ENCODE assay signal across 8 mouse cellular contexts in the genomic region with DNA sequence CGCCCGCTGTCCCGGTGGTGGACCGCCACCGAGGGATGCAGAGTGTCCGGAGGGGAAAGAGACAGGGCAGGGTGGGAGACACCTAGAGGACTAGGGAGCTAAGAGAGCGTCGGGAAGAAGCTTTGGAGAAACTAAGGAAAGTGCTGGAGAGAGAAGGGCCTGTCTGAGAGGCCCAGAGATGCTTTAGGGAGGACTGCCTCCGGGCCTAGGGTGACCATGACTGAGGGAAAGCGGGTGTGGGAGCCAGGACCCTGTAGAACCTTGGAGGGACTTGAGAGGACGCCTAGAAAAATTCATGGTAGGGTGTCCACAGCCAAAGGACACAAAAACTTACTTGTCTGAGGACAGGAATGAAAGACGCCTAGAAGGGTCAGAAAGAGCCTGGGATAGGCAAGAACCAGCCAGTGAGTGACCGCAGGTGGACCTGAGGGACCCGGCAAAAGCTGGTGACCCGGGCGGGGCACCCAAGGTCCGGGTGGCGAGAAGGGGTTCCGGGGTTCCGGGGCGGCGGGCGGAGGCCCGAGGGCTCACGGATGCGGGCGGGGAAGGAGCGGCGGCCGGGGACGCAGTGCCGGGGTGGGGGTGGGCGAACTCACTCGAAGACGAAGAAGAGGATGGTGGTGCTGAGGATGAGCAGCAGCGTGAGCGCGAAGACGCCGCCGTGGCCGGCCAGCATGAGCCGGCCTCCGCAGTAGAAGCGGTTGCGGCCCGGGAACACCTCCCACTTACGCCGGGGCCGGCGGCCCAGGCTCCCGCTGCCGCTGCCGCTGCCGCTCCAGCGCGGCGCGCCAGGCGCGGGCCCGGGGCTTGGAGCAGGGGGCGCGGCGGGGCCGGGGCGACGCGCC. TPM values are rescaled to one million over a fixed set of nuclear protein-coding genes. Genes with fewer than 3 reads are reported as not detected.
DNase-seq lines count a peak whose midpoint lies in the region; ATAC-seq and TF ChIP-seq lines count a peak whose summit lies in the region.

No protein-coding gene starts in this region.

- no peak for TF ChIP-seq POLR2A in heart, adult 2 months (IDR thresholded peaks at IDR 0.05; ENCODE audit: insufficient read depth, low read depth, low read length)
- no peak for TF ChIP-seq POLR2A in bone marrow macrophage, adult 2 months (IDR thresholded peaks at IDR 0.05; ENCODE audit: borderline replicate concordance, low read depth, low read length)

- H3K4me3 ChIP-seq in heart, adult 2 months = peak overlapping the region; percentile 64
- peak overlapping the region; percentile 68 for H3K4me3 ChIP-seq in bone marrow macrophage, adult 2 months (ENCODE audit: insufficient read depth, low read length)
- peak overlapping the region; percentile 70 for H3K4me3 ChIP-seq in heart, embryonic 11.5 days (ENCODE audit: low read depth, low read length)
- H3K4me3 ChIP-seq in midbrain, postnatal 0 days (ENCODE audit: low read depth, low read length) = peak overlapping the region; percentile 85

- no peak for TF ChIP-seq EP300 in heart, adult 2 months (IDR thresholded peaks at IDR 0.05; ENCODE audit: insufficient read depth, low read depth, low read length)

- peak overlapping the region; percentile 82 for H3K27ac ChIP-seq in heart, adult 2 months
- no peak overlapping the region for H3K27ac ChIP-seq in bone marrow macrophage, adult 2 months (ENCODE audit: insufficient read depth, low read depth, low read length)
- H3K27ac ChIP-seq in heart, embryonic 11.5 days (ENCODE audit: low read depth, low read length) = no peak overlapping the region
- H3K27ac ChIP-seq in midbrain, postnatal 0 days (ENCODE audit: low read depth, low read length) = peak overlapping the region; percentile 87

- H3K4me2 ChIP-seq in heart, embryonic 11.5 days = peak overlapping the region; percentile 94
- H3K4me2 ChIP-seq in midbrain, postnatal 0 days (ENCODE audit: low read depth, low read length, poor library complexity, severe bottlenecking) = peak overlapping the region; percentile 92

- no peaks in the 10 kb centered on the region for H3K9me3 ChIP-seq in heart, embryonic 11.5 days (replicated peaks; ENCODE audit: control insufficient read depth, low read length)
- H3K9me3 ChIP-seq in midbrain, postnatal 0 days (ENCODE audit: low read length) = no peaks in the 10 kb centered on the region

- DNase-seq in heart, adult 2 months = peak in 1 of 2 experiments; percentile 79
- no peak for DNase-seq in heart, postnatal 25 days (ENCODE audit: low spot score)
- peak; percentile 61 for DNase-seq in CD4-positive helper T cell, adult 2 months (ENCODE audit: low read depth, low spot score)
- peak; percentile 31 to 69 for DNase-seq in kidney, postnatal 25 days
- peak; percentile 41 for DNase-seq in midbrain, postnatal 0 days (ENCODE audit: low spot score)

- WGBS in heart, adult 2 months = 7% methylated on average over 66 of the region's 69 CpGs
- WGBS in heart, embryonic 11.5 days (ENCODE audit: insufficient replicate concordance) = 3% methylated on average over 45 of the region's 69 CpGs
- under 1% methylated on average over 46 of the region's 69 CpGs for WGBS in midbrain, postnatal 0 days

- no peak for ATAC-seq in heart, embryonic 11.5 days (replicated peaks; ENCODE audit: insufficient number of reproducible peaks, low FRiP score, low TSS enrichment)
- peak; percentile 64 for ATAC-seq in midbrain, postnatal 0 days (ENCODE audit: low FRiP score)
- ATAC-seq in megakaryocyte progenitor cell, adult 5-6 weeks (replicated peaks; ENCODE audit: poor library complexity) = no peak

- peaks cover 11% of the 10 kb centered on the region for H3K4me1 ChIP-seq in heart, adult 2 months (ENCODE audit: control insufficient read depth, insufficient read depth, low read length)
- peaks cover 21% of the 10 kb centered on the region for H3K4me1 ChIP-seq in bone marrow macrophage, adult 2 months (ENCODE audit: control insufficient read depth, insufficient read depth, low read length)
- H3K4me1 ChIP-seq in heart, embryonic 11.5 days (ENCODE audit: control insufficient read depth, insufficient read depth, low read length) = peaks cover 10% of the 10 kb centered on the region; the same call in 1 of the 2 replicates
- peaks cover 14% of the 10 kb centered on the region for H3K4me1 ChIP-seq in midbrain, postnatal 0 days (ENCODE audit: insufficient read depth, low read length)

- intact Hi-C loops in heart, adult 2 months (cut with DNase I) = loop anchor here (2.0 to 5.0 kb wide), 2 partner anchors 18 to 35 kb away; partner anchors contain the start of gene Zdhhc18
- intact Hi-C loops in heart, postnatal 25 days (cut with DNase I) = no loop called here

- TF ChIP-seq CTCF in heart, adult 2 months (IDR thresholded peaks at IDR 0.05) = no peak
- no peak for TF ChIP-seq CTCF in bone marrow macrophage, adult 2 months (IDR thresholded peaks at IDR 0.05; ENCODE audit: low read depth, low read length)
- no peak for TF ChIP-seq CTCF in midbrain, postnatal 0 days (IDR thresholded peaks at IDR 0.05)

- no peaks in the 10 kb centered on the region for H3K27me3 ChIP-seq in heart, adult 2 months (ENCODE audit: control insufficient read depth, insufficient read depth, low read length)
- H3K27me3 ChIP-seq in heart, embryonic 11.5 days (ENCODE audit: control insufficient read depth, insufficient read depth, low read length) = no peaks in the 10 kb centered on the region
- no peaks in the 10 kb centered on the region for H3K27me3 ChIP-seq in midbrain, postnatal 0 days (ENCODE audit: insufficient read depth, low read length)

- H3K36me3 ChIP-seq in heart, adult 2 months (ENCODE audit: control insufficient read depth, insufficient read depth, low read length) = no peaks in the 10 kb centered on the region
- no peaks in the 10 kb centered on the region for H3K36me3 ChIP-seq in heart, embryonic 11.5 days (ENCODE audit: control insufficient read depth, insufficient read depth, low read length)
- H3K36me3 ChIP-seq in midbrain, postnatal 0 days (ENCODE audit: insufficient read depth, low read length) = no peaks in the 10 kb centered on the region

- H3K9ac ChIP-seq in heart, adult 2 months (ENCODE audit: low read depth, low read length) = peak overlapping the region; percentile 77
- H3K9ac ChIP-seq in heart, embryonic 11.5 days (ENCODE audit: low read depth, low read length) = peak overlapping the region; percentile 80
- peak overlapping the region; percentile 92 for H3K9ac ChIP-seq in midbrain, postnatal 0 days (replicated peaks; ENCODE audit: low read length, poor library complexity, severe bottlenecking)

- H3K79me2 ChIP-seq in heart, adult 2 months (replicated peaks; ENCODE audit: control insufficient read depth, insufficient read depth, low read length) = peaks cover 3% of the 10 kb centered on the region

RNA-seq across cellular contexts. Expression of gene Zdhhc18, which starts 17.2 kb away (rescaled TPM):
- 10 to 100 TPM; 21.3 to 27.7 TPM for total RNA-seq in heart, adult 2 months (2021)
- polyA plus RNA-seq in heart, adult 2 months (2012; rRNA removed) = 37.3 and 40.1 TPM in 2 replicates
- total RNA-seq in heart, postnatal 25 days (2021) = 10 to 100 TPM; 18.7 to 20.1 TPM
- 19.4 and 27.4 TPM in 2 replicates for polyA plus RNA-seq in bone marrow macrophage, adult 2 months (2012; ENCODE audit: insufficient read depth, insufficient read length, missing spikeins)
- polyA plus RNA-seq in heart, embryonic 11.5 days (2014; fragmentation: Nextera tagmentation; extraction: Ambion mirVana) = 1.5 and 2.5 TPM in 2 replicates
- 19.2 and 26.7 TPM in 2 replicates for total RNA-seq in midbrain, postnatal 0 days (2014; rRNA removed)
- 5.9 and 7.3 TPM in 2 replicates for polyA plus RNA-seq in midbrain, postnatal 0 days (2015; fragmentation: Nextera tagmentation; extraction: Ambion mirVana)
- 16.2 and 27.0 TPM in 2 replicates for total RNA-seq in megakaryocyte progenitor cell, adult 5-6 weeks (2015)
- total RNA-seq in megakaryocyte progenitor cell, adult 5-6 weeks (2017) = 7.8 and 11.5 TPM in 2 replicates

RNA-seq across cellular contexts. Expression of gene Sfn, which starts 30.7 kb away (rescaled TPM):
- total RNA-seq in heart, adult 2 months (2021) = 1 to 10 TPM; 1.2 TPM
- 1.4 and 2.0 TPM in 2 replicates for polyA plus RNA-seq in heart, adult 2 months (2012; rRNA removed)
- 1 to 10 TPM; 1.5 TPM for total RNA-seq in heart, postnatal 25 days (2021)
- 2.5 and 3.3 TPM in 2 replicates for polyA plus RNA-seq in bone marrow macrophage, adult 2 months (2012; ENCODE audit: insufficient read depth, insufficient read length, missing spikeins)
- polyA plus RNA-seq in heart, embryonic 11.5 days (2014; fragmentation: Nextera tagmentation; extraction: Ambion mirVana) = 1.7 and 3.0 TPM in 2 replicates
- 2.0 and 3.6 TPM in 2 replicates for total RNA-seq in midbrain, postnatal 0 days (2014; rRNA removed)
- 0.67 and 0.86 TPM in 2 replicates for polyA plus RNA-seq in midbrain, postnatal 0 days (2015; fragmentation: Nextera tagmentation; extraction: Ambion mirVana)
- total RNA-seq in megakaryocyte progenitor cell, adult 5-6 weeks (2015) = 3.6 and 3.7 TPM in 2 replicates
- 2.9 and 4.7 TPM in 2 replicates for total RNA-seq in megakaryocyte progenitor cell, adult 5-6 weeks (2017)

RNA-seq across cellular contexts. Expression of gene Pigv, which starts 39.7 kb away (rescaled TPM):
- 10 to 100 TPM; 11.7 to 12.1 TPM for total RNA-seq in heart, adult 2 months (2021)
- polyA plus RNA-seq in heart, adult 2 months (2012; rRNA removed) = 9.5 and 11.7 TPM in 2 replicates
- 10 to 100 TPM; 10.6 to 11.2 TPM for total RNA-seq in heart, postnatal 25 days (2021)
- 15.5 and 16.6 TPM in 2 replicates for polyA plus RNA-seq in bone marrow macrophage, adult 2 months (2012; ENCODE audit: insufficient read depth, insufficient read length, missing spikeins)
- polyA plus RNA-seq in heart, embryonic 11.5 days (2014; fragmentation: Nextera tagmentation; extraction: Ambion mirVana) = 11.4 and 13.9 TPM in 2 replicates
- 8.9 and 15.9 TPM in 2 replicates for total RNA-seq in midbrain, postnatal 0 days (2014; rRNA removed)
- 13.5 and 14.8 TPM in 2 replicates for polyA plus RNA-seq in midbrain, postnatal 0 days (2015; fragmentation: Nextera tagmentation; extraction: Ambion mirVana)
- total RNA-seq in megakaryocyte progenitor cell, adult 5-6 weeks (2015) = 5.1 and 8.5 TPM in 2 replicates
- 5.0 and 5.2 TPM in 2 replicates for total RNA-seq in megakaryocyte progenitor cell, adult 5-6 weeks (2017)

RNA-seq across cellular contexts. Expression of gene Gpn2, which starts 48.5 kb away (rescaled TPM):
- total RNA-seq in heart, adult 2 months (2021) = 1 to 10 TPM; 6.8 to 7.3 TPM
- 12.1 and 17.7 TPM in 2 replicates for polyA plus RNA-seq in heart, adult 2 months (2012; rRNA removed)
- total RNA-seq in heart, postnatal 25 days (2021) = 1 to 10 TPM; 6.4 to 6.8 TPM
- polyA plus RNA-seq in bone marrow macrophage, adult 2 months (2012; ENCODE audit: insufficient read depth, insufficient read length, missing spikeins) = 9.3 and 11.2 TPM in 2 replicates
- polyA plus RNA-seq in heart, embryonic 11.5 days (2014; fragmentation: Nextera tagmentation; extraction: Ambion mirVana) = 14.2 and 14.3 TPM in 2 replicates
- 22.7 and 23.6 TPM in 2 replicates for total RNA-seq in midbrain, postnatal 0 days (2014; rRNA removed)
- polyA plus RNA-seq in midbrain, postnatal 0 days (2015; fragmentation: Nextera tagmentation; extraction: Ambion mirVana) = 16.2 and 16.7 TPM in 2 replicates
- total RNA-seq in megakaryocyte progenitor cell, adult 5-6 weeks (2015) = 17.1 and 21.6 TPM in 2 replicates
- total RNA-seq in megakaryocyte progenitor cell, adult 5-6 weeks (2017) = 17.5 and 22.2 TPM in 2 replicates

RNA-seq across cellular contexts. Expression of gene Gpatch3, which starts 58.2 kb away (rescaled TPM):
- 1 to 10 TPM; 3.4 to 5.0 TPM for total RNA-seq in heart, adult 2 months (2021)
- 1.9 and 2.1 TPM in 2 replicates for polyA plus RNA-seq in heart, adult 2 months (2012; rRNA removed)
- total RNA-seq in heart, postnatal 25 days (2021) = 1 to 10 TPM; 4.7 to 5.3 TPM
- polyA plus RNA-seq in bone marrow macrophage, adult 2 months (2012; ENCODE audit: insufficient read depth, insufficient read length, missing spikeins) = 12.9 and 17.4 TPM in 2 replicates
- 5.0 and 6.0 TPM in 2 replicates for polyA plus RNA-seq in heart, embryonic 11.5 days (2014; fragmentation: Nextera tagmentation; extraction: Ambion mirVana)
- total RNA-seq in midbrain, postnatal 0 days (2014; rRNA removed) = 8.7 and 10.3 TPM in 2 replicates
- 5.6 and 6.3 TPM in 2 replicates for polyA plus RNA-seq in midbrain, postnatal 0 days (2015; fragmentation: Nextera tagmentation; extraction: Ambion mirVana)
- 1.6 and 2.9 TPM in 2 replicates for total RNA-seq in megakaryocyte progenitor cell, adult 5-6 weeks (2015)
- total RNA-seq in megakaryocyte progenitor cell, adult 5-6 weeks (2017) = 14.9 and 28.7 TPM in 2 replicates

Comparison
In these comparisons a context has a peak if more than half of its experiments do, and no peak if none do; other contexts are left out.
1. H3K27ac ChIP-seq: peak in heart, adult 2 months (single experiment) and midbrain, postnatal 0 days (single experiment); none in bone marrow macrophage, adult 2 months (single experiment) and heart, embryonic 11.5 days (single experiment).
2. Peak in every context shown above with its lines, with median percentiles within 50 percentile points of each other: H3K4me3 ChIP-seq and H3K9ac ChIP-seq.